Mouse (Mus musculus): ENCODE measurements around the gene Prcc.
"Not testable (repeated sequence)": the region's sequence is repeated elsewhere in the genome, so short reads cannot be mapped to it uniquely, and the experiment has no call there.

Gene Prcc

GRCm38 (mm10) chr3:87844981-87845380 lies 40.4 kb downstream of the Prcc start:
- ATAC-seq (ENCODE audit: low TSS enrichment): no peak

DNA sequence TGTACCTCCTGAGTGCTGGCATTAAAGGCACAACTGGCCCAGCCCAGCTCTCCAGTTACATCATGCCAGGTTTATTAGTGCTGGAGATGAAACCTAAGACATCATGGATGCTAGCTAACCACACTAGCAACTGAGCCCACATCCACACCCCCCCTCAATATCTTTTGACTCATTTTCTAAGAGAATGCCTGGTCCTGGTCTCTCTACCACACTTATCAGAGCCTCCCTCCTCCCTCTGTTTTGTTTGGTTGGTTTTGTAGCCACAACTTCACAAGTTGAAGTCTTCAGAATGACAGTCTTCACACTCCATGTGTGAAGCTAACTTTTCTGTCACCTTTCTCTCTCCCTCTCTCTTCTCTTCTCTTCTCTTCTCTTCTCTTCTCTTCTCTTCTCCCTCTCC lies 44.5 kb downstream of the Prcc start:
- ATAC-seq (ENCODE audit: low TSS enrichment): no peak

DNA sequence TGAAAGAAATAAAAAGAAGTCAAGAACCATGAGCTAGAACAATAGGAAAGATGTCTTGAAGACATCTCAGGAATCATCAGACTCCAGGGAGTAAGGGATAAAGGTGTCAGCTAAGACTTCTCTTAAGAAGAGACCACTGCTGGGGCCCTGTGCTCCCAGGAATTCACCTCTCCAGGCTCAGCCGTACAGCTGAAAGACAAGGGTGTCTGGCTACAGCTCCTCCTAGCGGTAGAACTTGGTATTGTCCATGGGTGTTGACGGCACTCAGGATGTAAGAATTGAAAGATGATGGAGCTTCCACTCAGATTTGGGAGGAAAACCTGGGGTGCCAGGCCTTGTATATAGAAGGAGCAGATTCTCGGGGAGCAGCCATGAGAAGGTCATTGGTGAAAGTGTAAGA lies 46.8 kb downstream of the Prcc start:
- ATAC-seq (ENCODE audit: low TSS enrichment): peak; percentile 92

GRCm38 (mm10) chr3:87833482-87833881 lies 51.9 kb downstream of the Prcc start:
- no peak for ATAC-seq (ENCODE audit: low TSS enrichment)

DNA sequence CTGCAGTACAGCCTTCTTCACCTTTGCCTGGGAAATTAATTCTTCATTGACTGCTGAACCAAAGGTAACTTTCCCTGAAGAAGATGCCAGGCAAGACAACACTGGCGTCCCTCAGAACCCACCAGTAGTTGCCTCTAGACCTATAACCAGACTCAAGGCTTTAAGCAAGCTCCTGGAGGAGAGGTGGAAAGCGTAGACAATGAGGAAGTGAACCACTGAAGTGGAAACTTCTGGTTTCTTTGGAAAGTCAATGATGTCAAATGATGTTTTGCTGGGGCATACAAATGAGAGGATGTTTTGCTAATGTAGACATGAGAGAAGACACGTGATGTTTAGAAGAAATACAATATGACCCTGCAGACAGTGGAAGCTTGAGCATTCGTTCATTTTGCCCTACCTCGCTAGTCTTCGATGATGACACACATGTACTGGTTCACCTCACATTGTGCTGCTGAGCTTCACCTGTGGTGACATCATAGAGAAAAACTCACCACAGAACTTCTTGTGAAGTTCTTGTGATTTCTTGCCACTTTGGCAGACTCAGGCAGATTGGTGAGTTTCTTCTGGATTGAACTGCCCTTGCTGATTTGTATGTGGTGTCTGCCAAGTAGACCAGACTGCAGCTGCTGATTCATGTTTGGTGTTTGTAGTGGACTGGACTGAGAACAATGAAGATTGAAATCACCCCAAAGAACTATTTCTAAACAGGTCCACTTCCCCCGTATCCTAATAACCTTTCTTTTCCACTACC lies 53.1 kb downstream of the Prcc start:
- ATAC-seq (ENCODE audit: low TSS enrichment): no peak

- ATAC-seq (ENCODE audit: low TSS enrichment): no peak
These were observed 56.4 kb downstream of the Prcc start for GRCm38 (mm10) chr3:87829025-87829424.

GRCm38 (mm10) chr3:87828435-87828834 lies 57.0 kb downstream of the Prcc start:
- ATAC-seq (ENCODE audit: low TSS enrichment): no peak

DNA sequence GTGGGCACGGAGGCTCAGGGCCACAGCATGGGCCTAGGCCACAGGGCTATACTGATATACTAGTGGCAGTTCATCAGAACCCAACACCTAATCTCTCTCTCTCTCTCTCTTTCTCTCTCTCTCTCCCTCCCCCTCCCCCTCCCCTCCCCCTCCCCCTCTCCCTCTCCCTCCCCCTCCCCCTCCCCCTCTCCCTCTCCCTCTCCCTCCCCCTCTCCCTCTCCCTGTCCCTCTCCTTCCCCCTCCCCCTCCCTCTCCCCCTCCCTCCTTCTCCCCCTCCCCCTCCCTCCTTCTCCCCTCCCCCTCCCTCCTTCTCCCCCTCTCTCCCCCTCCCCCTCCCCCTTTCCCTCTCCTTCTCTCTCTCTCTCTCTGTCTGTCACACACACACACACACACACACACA lies 61.2 kb downstream of the Prcc start, which contains the start of gene Pear1:
TSS of gene Pear1 (minus strand) at position 101 of the 400 bp plus-strand sequence.
- not testable (repeated sequence) for ATAC-seq (ENCODE audit: low TSS enrichment)

- ATAC-seq (ENCODE audit: low TSS enrichment): no peak
These were observed 67.2 kb downstream of the Prcc start for GRCm38 (mm10) chr3:87818226-87818625.

DNA sequence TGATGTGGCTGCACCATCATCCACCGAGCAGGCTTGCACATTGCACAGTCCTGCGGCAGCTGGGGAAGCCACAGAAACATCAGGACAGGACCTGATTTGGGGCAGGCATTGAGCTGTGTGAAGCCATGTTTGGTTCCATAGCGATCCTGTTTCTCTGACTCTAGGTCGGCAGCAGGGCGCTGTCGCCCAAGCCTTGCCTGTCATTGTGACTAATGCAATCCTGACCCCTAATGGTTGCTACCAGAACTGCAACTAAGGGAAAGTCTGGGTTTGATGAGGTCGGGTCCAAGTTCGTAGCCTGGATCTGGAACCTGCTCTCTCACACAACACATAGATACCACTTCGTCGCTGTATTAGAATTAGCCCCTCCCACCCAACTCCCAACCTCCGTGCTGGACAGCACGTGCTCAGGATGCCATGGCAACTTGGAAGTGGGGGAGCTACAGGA lies 68.7 kb downstream of the Prcc start:
- ATAC-seq (ENCODE audit: low TSS enrichment): peak; percentile 84

DNA sequence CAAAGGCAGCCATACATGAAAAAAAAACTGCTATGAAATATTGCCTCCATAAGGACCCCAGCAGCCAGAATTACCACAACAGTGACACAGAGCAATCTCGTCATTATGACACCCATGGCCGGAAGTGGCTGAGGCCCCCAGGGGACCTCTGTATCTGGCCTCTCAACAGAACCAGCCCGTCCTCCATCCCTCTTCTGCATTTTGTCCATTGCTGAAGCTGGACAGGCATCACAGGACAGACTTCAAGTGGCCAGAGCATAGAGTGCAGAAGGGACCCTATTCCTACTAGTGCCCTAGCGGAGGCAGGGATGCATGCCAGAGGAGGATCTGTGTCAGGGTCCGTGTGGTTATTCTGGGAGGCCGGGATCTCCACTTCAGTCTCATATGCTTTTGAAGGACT lies 69.2 kb downstream of the Prcc start:
- no peak for ATAC-seq (ENCODE audit: low TSS enrichment)

GRCm38 (mm10) chr3:87812873-87813272 lies 72.5 kb downstream of the Prcc start:
- no peak for ATAC-seq (ENCODE audit: low TSS enrichment)

DNA sequence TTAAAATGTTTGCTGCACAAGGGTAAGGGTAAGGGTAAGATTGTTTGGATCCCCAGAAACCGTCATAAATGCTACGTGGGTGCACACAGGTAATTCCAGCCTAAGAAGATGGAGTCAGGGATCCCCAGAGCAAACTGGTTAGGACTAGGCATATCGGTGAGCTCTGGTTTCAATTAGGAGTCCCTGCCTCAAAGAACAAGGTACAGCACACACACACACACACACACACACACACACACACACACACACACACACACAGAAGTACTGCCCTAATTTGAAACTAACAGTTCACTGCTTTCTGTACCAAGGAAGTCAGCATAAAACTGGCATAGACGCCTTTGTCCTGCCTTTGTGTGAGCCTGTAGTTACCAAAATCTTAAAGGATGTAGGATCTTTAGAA lies 73.0 kb downstream of the Prcc start:
- no peak for ATAC-seq (ENCODE audit: low TSS enrichment)

DNA sequence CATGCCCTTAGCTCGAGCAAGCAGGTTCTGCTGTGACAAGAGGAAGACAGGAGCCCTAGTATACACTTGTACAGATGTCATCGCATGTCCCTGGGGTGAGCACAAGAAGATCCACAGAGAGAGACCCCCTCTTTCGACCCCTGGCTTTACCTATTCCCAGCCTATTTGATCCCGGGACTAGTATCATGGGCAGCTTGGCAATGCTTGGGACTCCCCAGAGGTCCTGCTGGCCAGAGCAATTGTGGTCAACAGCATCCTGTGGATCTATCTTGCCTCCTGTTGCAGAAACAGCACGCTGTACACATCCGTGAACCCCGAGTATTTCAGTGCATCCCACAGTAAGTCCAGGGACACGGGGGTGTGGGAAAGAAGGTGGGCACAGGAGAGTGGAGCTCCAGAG lies 74.1 kb downstream of the Prcc start:
- no peak for ATAC-seq (ENCODE audit: low TSS enrichment)

DNA sequence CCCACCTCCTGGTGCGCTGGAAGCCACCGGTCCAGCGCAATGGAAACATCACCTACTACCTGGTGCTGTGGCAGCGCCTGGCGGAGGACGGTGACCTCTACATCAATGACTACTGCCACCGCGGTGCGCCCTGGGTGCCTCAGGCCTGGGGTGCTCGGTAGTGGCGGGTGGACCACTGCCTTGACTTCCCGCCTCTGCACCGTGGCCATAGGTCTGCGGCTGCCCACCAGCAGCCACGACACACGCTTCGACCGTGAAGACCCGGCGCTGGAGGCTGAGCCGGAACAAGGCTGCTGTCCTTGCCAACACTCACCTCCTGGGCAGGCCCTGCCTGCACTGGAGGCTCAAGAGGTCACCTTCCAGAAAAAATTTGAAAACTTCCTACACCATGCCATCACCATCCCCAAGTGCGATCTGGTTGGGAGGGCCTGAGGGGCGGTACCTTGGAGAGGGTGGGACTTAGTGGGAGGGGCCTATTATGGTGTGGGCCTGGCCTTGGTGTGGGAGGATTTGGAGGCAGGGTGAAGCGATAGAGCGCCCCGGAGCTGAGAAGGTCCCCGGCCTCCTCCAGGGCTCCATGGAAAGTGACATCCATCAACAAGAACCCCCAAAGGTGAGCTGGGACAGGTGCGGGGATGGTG lies 76.0 kb downstream of the Prcc start:
- no peak; the same call in 1 of the 2 replicates for ATAC-seq (ENCODE audit: low TSS enrichment)

Measured in frontal cortex, adult (tissue).